Mouse (Mus musculus) left cerebral cortex, postnatal 14 days (tissue): Measurements from ENCODE around the gene Ntm. TPM values are rescaled to one million over a fixed set of nuclear protein-coding genes. Genes with fewer than 3 reads are reported as not detected.

Source experiments
- DNase-seq, 2 experiments: peaks; one replicate each; pipeline ENCODE4 v3.0.0; 2021 to 2022; ENCODE audit warnings: low spot score in 2 of 2, mixed read lengths in 1 of 2
- intact Hi-C: fragments of 180-260 bp; cut with DNase I; formaldehyde crosslinking; loops from one replicate; pipeline ENCODE4 v1.15.1; 2025
- total RNA-seq, 2 experiments: library from RNA; stranded (reverse); gene quantifications; 2 replicates each; pipeline ENCODE4 v1.2.3; 2021

The Ntm gene
- total RNA-seq, 2 experiments from 2014 or later, result 351 to 370 TPM

DNA sequence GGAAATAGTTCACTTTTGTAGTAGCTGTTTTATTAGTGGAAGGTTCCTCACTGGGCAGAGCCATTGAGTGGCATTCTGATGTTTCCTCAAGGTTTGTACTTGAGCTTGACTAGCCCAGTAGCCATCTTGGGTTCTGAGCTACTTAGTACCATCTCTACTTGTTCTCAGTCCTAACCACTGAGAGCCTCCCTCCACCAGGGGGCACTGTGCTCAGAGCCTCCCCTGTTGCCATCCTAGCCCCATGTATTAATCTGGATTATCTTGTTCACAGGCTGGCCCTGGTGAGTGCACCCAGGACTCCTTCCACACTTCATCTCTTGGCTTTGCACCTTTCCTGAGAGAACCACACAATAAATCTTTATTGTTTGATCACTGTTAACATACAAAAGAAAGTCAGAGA, 555.0 kb downstream of the Ntm start:
- intact Hi-C loops, result no loop called here
- peak in 1 of 2 experiments; percentile 18 for DNase-seq

DNA sequence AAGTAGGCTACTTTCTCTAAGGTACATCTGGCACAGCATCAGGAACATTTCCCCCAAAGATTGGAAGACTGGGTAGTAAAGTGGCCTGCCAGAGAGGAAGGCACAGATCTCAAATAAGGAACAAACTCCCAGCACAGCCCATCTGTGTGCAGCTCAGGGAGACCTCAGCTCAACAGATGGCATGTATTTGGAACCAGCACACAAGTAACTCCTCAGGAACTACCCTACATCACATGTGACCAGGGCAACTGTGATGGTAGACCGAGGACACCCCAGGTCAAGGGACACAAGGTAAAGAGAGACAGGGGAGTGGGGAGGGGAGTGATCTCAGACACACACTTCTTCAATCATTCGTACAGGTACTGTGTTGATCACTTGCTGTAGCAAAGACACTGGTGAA, 556.0 kb downstream of the Ntm start:
- DNase-seq, result no peak
- intact Hi-C loops, result no loop called here

GRCm38 (mm10) chr9:29406046-29406445, 556.9 kb downstream of the Ntm start:
- intact Hi-C loops, result no loop called here
- no peak for DNase-seq

DNA sequence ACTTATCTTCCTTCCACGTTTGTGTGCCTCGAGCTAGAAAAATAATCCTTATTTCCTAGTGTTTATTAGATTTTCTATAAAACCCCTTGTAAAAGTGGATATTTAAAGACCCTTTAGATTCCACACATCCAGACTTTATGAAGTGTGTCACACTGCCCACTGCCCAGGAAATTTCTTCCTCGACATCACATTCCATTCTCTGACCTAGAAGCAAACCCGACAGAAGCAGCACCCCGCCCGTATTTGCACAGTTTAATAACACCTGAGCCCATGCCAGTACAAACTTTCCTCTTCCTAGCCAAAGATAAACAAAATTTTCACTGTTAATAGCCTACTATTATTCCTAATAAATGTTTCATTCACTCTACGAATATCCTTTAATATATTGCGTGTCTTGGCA, 562.8 kb downstream of the Ntm start:
- no peak for DNase-seq
- intact Hi-C loops, result no loop called here

- no peak for DNase-seq
- intact Hi-C loops, result no loop called here
These were observed 566.8 kb downstream of the Ntm start for GRCm38 (mm10) chr9:29396101-29396500.

DNA sequence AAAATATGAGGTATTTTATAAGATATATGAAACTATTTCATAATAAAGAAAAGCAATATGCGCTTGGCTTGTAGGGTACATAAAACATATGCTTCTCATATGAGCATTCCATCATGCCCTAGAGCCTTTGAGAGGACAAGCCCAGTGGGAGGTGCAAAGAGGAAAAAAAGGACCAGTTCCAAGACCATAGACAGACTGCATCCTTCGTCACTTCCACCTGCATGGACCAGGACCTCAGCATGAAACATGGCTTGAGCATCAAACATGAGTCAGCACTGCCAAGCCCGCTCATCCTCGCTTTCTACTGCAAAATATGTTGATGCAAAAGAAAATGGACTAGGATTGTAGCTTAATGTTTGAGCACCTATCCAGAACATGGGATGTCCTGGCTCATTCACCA, 569.8 kb downstream of the Ntm start:
- intact Hi-C loops, result no loop called here
- DNase-seq, result no peak

GRCm38 (mm10) chr9:29390796-29391517, 572.0 kb downstream of the Ntm start:
- intact Hi-C loops, result no loop called here
- DNase-seq, result peak; percentile 25 to 56

DNA sequence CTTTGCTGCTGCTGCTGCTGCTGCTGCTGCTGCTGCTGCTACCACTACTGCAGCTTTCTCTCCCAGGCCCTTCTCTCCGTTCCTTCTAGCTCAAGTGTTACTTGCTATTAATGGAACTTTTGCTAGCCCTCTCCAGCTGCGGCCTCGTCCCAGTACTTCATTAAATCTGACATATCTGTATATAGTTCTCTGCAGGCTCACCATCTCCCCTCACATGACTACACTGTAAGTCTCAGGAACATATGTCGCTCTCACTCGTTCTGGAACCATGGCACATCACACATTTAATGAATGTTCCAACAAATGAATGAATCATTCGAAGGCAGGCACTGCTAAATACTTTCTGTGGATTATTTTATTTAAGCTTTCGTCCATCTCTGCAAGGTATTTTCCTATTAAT, 573.7 kb downstream of the Ntm start:
- DNase-seq, result peak; percentile 39 to 68
- intact Hi-C loops, result no loop called here

GRCm38 (mm10) chr9:29387136-29387535, 575.8 kb downstream of the Ntm start:
- intact Hi-C loops, result no loop called here
- DNase-seq, result no peak

DNA sequence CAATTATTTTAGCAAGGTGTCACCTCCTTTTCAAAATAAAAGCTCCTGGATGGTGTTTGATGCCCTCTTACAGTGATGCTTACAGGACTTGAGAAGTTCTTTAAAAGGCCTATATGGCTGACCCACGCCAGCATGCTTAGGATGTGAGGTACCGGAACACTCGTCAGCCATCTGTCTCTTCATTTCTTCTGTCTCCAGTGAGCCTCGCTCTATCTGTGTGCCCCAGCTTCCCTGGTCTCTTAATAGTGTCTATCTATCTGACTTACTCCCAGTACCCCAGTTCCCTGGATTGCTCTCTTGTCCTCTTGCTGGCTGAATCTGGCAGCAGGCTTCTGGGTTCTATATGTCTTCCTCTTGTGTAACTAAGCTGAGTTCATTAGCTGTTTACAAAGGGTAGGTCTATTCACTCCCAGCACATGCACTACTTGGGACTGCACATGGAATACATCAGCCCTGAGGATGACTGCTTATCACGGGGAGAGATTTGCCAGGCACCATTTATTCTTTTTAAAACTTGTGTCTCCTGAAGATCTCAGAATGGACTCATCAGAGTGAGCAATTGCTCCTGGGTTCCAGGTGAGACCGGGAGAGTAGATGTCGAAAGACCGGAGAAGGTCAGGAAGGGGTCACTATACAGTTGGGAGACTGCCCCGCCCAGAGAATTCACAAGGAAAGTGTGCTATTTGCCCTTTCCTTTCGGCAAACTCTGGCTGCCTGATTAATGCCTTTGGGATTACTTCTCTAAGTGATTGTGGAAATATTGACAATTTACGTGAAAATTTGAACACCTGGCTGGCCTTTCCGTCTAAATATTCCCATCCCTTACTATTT, 585.6 kb downstream of the Ntm start:
- intact Hi-C loops, result no loop called here
- DNase-seq, result no peak

GRCm38 (mm10) chr9:29371341-29371740, 591.6 kb downstream of the Ntm start:
- no peak for DNase-seq
- intact Hi-C loops, result no loop called here

GRCm38 (mm10) chr9:29369621-29370020, 593.3 kb downstream of the Ntm start:
- intact Hi-C loops, result no loop called here
- no peak for DNase-seq

GRCm38 (mm10) chr9:29368291-29368690, 594.6 kb downstream of the Ntm start:
- intact Hi-C loops, result no loop called here
- no peak for DNase-seq

- DNase-seq, result no peak
- intact Hi-C loops, result no loop called here
These were observed 605.1 kb downstream of the Ntm start for GRCm38 (mm10) chr9:29357796-29358195.

DNA sequence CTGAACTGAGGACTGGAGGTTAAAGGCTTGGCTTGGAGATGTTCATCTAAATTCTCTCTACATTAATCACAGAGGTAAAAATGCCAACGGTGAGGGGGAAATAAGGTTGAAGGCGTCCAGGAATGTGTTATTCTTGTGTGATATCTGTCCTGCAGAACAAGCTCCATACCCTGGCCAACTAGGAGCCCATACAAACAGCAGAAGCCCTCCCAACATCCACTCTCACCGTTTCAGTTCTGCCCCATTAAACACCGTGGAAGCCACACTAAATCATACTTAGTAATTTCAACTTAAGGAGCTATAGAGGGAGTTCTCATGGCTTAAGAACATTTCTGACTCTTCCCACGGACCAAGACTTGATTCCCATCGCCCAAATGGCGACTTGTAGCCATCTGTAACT, 620.6 kb downstream of the Ntm start:
- no peak for DNase-seq

GRCm38 (mm10) chr9:29341292-29341691, 621.6 kb downstream of the Ntm start:
- intact Hi-C loops, result no loop called here

More for the DNA sequence above, 620.6 kb downstream of the Ntm start:
- intact Hi-C loops, result no loop called here

DNA sequence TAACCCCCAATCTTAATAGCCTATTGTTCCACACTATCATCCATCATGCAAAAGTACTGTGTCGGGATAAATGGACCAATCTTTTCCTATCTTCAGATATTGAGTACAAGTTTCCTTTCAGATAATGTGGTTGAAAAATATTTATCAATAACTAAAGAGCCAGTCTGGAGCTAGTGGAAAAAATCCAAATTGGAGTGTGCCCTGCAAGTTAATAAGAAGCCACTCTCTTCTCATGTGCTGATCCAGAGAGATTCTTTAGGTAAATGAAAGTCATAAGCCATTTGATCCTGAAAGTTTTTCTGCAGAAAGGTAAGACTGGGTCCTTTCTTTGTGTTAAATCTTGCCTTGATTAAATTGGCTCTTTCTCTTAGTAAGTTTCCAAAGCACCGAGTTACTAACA, 627.3 kb downstream of the Ntm start:
- DNase-seq, result no peak
- intact Hi-C loops, result no loop called here

More at GRCm38 (mm10) chr9:29341292-29341691, 621.6 kb downstream of the Ntm start:
- no peak for DNase-seq

DNA sequence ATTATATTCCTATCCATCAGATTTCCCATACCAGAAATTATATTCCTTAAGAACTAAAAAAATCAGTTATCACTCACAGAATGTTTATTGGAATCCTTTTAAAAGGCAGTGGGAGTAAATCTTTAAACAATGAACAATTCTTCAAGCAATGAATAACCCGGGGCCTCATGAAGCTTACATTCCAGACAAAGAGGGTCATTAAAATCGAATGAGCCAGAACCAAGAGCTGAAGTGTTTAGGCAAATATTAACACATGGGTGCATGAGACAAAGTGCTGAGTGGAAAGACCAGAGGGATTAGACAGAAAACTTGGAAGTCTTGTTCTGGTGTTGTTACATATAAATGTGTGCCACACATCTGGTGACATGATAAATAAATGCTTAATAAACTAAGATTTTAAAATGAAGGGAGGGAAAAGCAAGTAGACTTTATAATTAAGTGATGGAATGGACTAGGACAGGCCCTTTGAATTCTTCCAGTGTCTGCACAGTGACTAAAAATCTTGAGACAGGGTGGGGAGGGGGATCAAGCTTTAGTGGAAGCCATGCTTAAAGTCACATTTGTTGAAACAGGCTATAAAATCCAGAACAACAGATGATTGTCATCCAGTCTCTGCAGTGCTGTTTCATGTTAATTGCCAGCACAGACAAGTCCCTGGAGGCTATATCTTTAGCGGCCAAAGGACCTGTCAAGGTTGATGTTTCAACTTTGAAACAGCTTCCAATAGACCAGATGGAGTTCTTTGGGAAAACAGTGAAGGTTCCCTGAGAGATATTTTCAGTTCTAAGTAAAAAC, 630.4 kb downstream of the Ntm start:
- intact Hi-C loops, result no loop called here
- DNase-seq, result no peak

DNA sequence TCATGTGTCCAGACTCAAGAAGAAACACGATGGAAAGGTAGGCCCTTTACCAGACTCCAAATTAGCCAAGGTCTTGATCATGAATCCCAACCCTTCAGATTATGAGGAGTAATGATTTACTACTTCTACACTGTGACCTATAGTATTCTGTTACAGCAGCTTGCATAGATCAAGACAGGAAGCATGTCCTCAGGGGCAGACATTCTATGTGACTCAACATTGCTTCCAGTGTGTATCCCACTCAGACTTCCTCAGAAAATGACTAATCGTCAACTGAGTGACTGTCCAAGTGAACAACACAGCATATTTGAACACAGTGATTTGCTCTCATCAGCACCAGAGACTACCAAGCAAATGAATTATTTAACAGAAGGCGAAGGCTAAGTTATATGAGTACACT, 632.5 kb downstream of the Ntm start:
- intact Hi-C loops, result no loop called here
- no peak for DNase-seq

GRCm38 (mm10) chr9:29326283-29326682, 636.7 kb downstream of the Ntm start:
- intact Hi-C loops, result no loop called here

More at GRCm38 (mm10) chr9:29326283-29326682, 636.7 kb downstream of the Ntm start:
- DNase-seq, result no peak
